Mouse (Mus musculus) brown adipose tissue, adult 24 weeks (tissue): ENCODE results near the gene Limd2. TPM values are rescaled to one million over a fixed set of nuclear protein-coding genes. Genes with fewer than 3 reads are reported as not detected.
A peak's percentile ranks its signal among the peaks of the same experiment; 100 is the strongest.
"Not testable (repeated sequence)": the region's sequence is repeated elsewhere in the genome, so short reads cannot be mapped to it uniquely, and the experiment has no call there.

Source experiments
- H3K27ac ChIP-seq: fragments of 200-500 bp; replicated peaks from 2 replicates; pipeline ENCODE4 v1.5.1; 2012; ENCODE audit warnings: low read depth, mild to moderate bottlenecking, low read length
- H3K4me1 ChIP-seq: fragments of 200-500 bp; 2 replicates; pipeline ENCODE4 v1.6.1; 2012; ENCODE audit warnings: low read length, mixed read lengths; ENCODE audit not compliant: control insufficient read depth, insufficient read depth, insufficient read length
- H3K4me3 ChIP-seq: fragments of 200-500 bp; 2 replicates; pipeline ENCODE4 v1.5.1; 2012; ENCODE audit warnings: low read depth, mild to moderate bottlenecking, low read length, moderate library complexity; ENCODE audit not compliant: insufficient read depth
- polyA plus RNA-seq: library from polyadenylated mRNA; stranded (reverse); fragments of >200 nt; gene quantifications from 2 replicates; pipeline ENCODE4 v1.2.4, GENCODE M21; 2012; ENCODE audit not compliant: missing spikeins, insufficient read depth, insufficient read length

Gene Limd2
- polyA plus RNA-seq, 1 experiment, result 3.4 TPM

DNA sequence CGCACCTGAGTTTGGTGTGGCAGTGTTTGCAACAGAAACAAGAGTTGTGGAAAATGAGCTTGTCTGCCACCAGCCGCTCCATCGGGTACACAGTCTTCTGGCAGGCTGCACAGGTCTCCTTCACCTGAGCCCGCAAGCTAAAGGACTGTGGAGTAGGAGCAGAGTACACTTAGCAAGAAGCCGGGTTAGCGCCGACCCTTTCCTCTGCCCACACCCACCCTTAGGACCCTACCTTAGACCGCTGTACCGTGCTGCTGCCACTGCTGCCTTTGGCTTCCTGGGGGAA, 1.8 kb downstream of the Limd2 start:
- Histone ChIP-seq H3K27ac (no peak overlapping the region), H3K4me3 (peak overlapping the region; percentile 67), H3K4me1 (peaks cover 10% of the 10 kb centered on the region)

DNA sequence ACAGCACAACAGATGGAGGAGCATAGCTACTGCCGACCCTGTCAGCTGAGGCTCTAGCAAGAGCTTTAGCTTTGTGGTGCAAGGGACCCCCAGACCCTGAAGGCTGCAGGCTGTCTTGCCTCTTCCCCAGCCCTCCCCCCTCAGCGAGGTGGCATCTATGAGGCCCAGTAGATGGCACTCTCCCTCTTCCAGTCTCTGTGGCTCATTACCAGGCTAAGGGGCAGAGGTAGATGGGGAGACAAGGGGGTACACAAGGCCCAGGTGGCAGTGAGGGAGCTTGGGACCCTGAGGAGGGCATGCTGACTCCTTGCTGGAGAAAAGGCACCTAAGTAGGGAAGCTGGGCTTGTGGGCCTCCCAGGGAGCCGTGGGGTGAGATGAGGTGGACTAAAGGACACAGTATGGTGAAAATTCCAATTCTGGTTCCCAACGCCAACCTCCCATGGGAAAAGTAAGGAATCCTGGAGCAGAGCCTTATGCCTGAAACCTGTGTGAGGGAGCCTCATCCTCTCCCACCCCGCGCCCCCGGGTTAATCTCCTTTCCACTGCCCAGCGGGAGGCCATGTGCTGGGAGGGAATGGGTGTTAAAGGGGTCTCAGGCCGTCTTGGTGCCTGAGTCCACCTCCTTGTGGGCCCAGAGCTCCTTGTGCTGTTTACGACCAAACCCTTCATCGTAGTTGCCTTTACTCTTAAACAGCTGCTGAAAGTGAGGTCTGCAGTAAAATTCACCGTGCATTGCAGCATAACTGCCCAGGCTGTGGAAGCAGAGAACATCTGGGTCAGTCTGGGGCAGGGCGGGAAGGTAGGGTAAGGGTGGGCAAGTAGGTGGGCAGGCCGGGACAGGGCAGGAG, 2.4 kb downstream of the Limd2 start:
- peak overlapping the region; percentile 4; the same call in 1 of the 2 replicates for H3K27ac ChIP-seq
- H3K4me1 ChIP-seq, result peaks cover 7% of the 10 kb centered on the region
- peak overlapping the region; percentile 67 for H3K4me3 ChIP-seq

GRCm38 (mm10) chr11:106157154-106157553, 3.5 kb downstream of the Limd2 start:
- no peak overlapping the region for H3K4me3 ChIP-seq
- no peak overlapping the region for H3K27ac ChIP-seq
- peaks cover 5% of the 10 kb centered on the region; the same call in 1 of the 2 replicates for H3K4me1 ChIP-seq

- Histone ChIP-seq H3K4me1 (peaks cover 5% of the 10 kb centered on the region; the same call in 1 of the 2 replicates), H3K4me3 (no peak overlapping the region), H3K27ac (no peak overlapping the region)
Measured at GRCm38 (mm10) chr11:106156257-106156656, 4.4 kb downstream of the Limd2 start.

- H3K4me3 ChIP-seq, result no peak overlapping the region
Measured at GRCm38 (mm10) chr11:106155761-106156160, 4.9 kb downstream of the Limd2 start.

DNA sequence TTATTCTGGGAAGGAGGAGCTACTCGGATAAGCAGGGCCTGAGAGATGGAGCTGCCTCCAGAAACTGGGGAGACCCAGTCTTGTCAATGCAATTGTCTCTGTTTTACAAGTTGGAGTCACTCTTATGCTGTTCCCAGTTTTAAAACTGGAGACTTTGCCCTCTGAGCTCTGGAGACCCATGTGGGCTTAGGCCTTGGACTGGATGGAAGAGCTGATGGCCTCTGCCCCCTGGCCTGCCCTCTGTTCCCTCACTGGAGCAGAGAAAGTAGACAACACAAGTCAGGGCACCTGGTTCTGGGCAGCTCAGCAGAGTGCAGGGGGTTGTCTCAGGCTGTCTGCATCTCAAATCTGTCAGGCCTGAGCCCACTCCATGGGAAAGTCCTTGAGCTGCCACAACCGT, 5.9 kb downstream of the Limd2 start:
- H3K4me1 ChIP-seq, result peaks cover 5% of the 10 kb centered on the region; the same call in 1 of the 2 replicates
- H3K4me3 ChIP-seq, result no peak overlapping the region
- H3K27ac ChIP-seq, result no peak overlapping the region

More at GRCm38 (mm10) chr11:106155761-106156160, 4.9 kb downstream of the Limd2 start:
- Histone ChIP-seq H3K27ac (no peak overlapping the region), H3K4me1 (peaks cover 5% of the 10 kb centered on the region; the same call in 1 of the 2 replicates)

- Histone ChIP-seq H3K4me1 (peaks cover 3% of the 10 kb centered on the region; the same call in 1 of the 2 replicates), H3K27ac (no peak overlapping the region), H3K4me3 (no peak overlapping the region)
Measured at GRCm38 (mm10) chr11:106154091-106154490, 6.6 kb downstream of the Limd2 start.

- Histone ChIP-seq H3K27ac (no peak overlapping the region), H3K4me1 (peaks cover under 1% of the 10 kb centered on the region; the same call in 1 of the 2 replicates), H3K4me3 (no peak overlapping the region)
Measured at GRCm38 (mm10) chr11:106152132-106152531, 8.5 kb downstream of the Limd2 start.

DNA sequence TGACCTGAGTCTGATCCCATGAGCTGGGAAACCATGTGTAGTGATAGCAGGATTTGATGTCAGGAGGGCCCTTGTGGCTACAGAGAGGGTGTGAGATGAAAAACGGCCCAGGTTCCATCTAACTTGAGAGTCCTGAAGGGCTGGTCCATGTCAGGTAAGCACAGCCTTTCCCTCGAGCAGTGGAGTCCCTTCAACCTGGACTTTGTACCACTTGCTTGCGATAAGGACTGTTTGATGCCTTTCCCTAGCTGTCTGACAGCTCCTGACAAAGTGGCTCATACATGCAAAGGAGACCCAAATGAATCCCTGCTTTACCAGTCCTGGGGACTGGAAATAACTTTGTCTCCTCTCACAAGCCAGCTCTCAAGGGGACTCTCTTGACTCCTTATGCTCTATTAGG, 9.4 kb downstream of the Limd2 start:
- Histone ChIP-seq H3K4me3 (no peak overlapping the region), H3K4me1 (no peaks in the 10 kb centered on the region), H3K27ac (no peak overlapping the region)

- H3K27ac ChIP-seq, result peak overlapping the region; percentile 88
- peaks cover 5% of the 10 kb centered on the region for H3K4me1 ChIP-seq
- H3K4me3 ChIP-seq, result peak overlapping the region; percentile 43
Measured at GRCm38 (mm10) chr11:106134580-106135528, 25.8 kb downstream of the Limd2 start.

DNA sequence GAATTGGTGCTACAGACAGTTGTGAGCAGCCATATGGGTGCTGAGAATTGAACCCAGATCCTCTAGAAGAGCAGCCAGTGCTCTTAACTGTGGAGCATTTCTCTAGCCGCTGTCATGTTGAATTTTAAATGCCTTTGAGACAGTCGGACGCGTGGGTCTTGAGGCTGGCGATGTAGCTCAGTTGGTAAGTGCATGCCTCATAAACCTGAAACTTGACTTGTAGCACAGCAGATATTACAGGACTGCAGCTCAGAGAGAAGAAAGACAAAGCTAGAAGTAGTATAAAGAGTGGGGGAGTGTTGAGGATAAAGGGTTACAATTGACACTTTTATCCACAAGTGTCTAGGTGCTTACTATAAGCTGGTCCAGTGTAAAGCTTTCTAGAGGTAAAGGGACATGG, 28.1 kb downstream of the Limd2 start:
- Histone ChIP-seq H3K4me1 (peaks cover 5% of the 10 kb centered on the region), H3K27ac (no peak overlapping the region), H3K4me3 (no peak overlapping the region)

- Histone ChIP-seq H3K4me1 (no peaks in the 10 kb centered on the region), H3K4me3 (no peak overlapping the region), H3K27ac (no peak overlapping the region)
Measured at GRCm38 (mm10) chr11:106129477-106129876, 31.2 kb downstream of the Limd2 start.

- not testable (repeated sequence) for H3K4me1 ChIP-seq, H3K27ac ChIP-seq, H3K4me3 ChIP-seq
Measured at GRCm38 (mm10) chr11:106126727-106127373, 33.8 kb downstream of the Limd2 start.

DNA sequence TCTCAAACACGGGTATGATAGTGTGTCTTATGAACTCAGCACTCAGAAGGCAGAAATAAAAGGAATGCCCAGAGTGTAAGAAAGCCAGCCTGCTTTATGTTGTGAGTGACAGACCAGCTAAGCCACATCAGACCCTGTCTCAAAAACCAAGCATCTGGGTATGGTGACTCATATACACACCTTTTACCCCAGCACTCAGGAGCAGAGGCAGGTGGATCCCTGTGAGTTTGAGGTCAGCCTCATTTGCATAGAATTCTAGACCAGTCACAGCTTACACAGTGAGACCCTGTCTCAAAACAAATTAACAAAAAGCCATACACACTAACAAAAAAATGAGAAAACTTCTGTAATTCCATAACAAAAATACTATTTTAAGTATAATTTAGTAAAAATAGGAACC, 34.8 kb downstream of the Limd2 start:
- Histone ChIP-seq H3K4me3 (no peak overlapping the region), H3K27ac (no peak overlapping the region), H3K4me1 (peaks cover 3% of the 10 kb centered on the region)

DNA sequence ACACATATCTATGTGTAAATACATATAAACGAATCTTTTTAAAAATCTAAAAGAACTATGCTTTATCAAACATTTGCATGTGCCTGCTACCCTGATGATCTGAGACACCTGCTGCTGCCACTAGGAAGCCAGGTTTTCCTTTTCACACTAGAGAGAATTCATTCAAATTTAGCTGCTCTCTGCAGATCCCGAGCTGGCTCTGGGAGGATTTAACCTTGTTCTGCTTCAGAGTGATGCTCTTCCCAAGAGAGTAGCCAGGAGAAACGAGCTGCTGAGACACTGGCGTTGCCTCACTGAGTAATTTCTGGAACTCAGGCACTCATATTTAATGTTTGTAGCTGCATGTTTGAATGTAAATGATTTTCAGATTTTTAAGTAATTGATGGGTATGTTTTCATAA, 35.9 kb downstream of the Limd2 start:
- Histone ChIP-seq H3K4me3 (no peak overlapping the region), H3K4me1 (peaks cover 3% of the 10 kb centered on the region), H3K27ac (no peak overlapping the region)
